Mouse (Mus musculus) monocyte, adult 5-6 weeks (primary cell): ENCODE data around the gene Ttll1. TPM values are rescaled to one million over a fixed set of nuclear protein-coding genes. Genes with fewer than 3 reads are reported as not detected.
A peak's percentile ranks its signal among the peaks of the same experiment; 100 is the strongest.
"Not testable (repeated sequence)": the region's sequence is repeated elsewhere in the genome, so short reads cannot be mapped to it uniquely, and the experiment has no call there.

ENCODE experiments used
- ATAC-seq: fragments of 153-309, 156-312 bp; replicated peaks from 2 replicates; pipeline ENCODE4 v1.8.0; 2017; ENCODE audit warnings: mild to moderate bottlenecking; ENCODE audit not compliant: low TSS enrichment, insufficient number of reproducible peaks, severe bottlenecking, poor library complexity, low FRiP score
- total RNA-seq: library from RNA; stranded (forward); fragments of 200-1000, 200-491, 200-594 nt; gene quantifications from 3 replicates; pipeline ENCODE4 v1.2.3, GENCODE M21; 2017

Ttll1 gene
- total RNA-seq, 1 experiment from 2014 or later = 5.0 TPM

GRCm38 (mm10) chr15:83464905-83465650 lies 45.6 kb downstream of the Ttll1 start:
- ATAC-seq = peak; percentile 11; the same call in 1 of the 2 replicates

DNA sequence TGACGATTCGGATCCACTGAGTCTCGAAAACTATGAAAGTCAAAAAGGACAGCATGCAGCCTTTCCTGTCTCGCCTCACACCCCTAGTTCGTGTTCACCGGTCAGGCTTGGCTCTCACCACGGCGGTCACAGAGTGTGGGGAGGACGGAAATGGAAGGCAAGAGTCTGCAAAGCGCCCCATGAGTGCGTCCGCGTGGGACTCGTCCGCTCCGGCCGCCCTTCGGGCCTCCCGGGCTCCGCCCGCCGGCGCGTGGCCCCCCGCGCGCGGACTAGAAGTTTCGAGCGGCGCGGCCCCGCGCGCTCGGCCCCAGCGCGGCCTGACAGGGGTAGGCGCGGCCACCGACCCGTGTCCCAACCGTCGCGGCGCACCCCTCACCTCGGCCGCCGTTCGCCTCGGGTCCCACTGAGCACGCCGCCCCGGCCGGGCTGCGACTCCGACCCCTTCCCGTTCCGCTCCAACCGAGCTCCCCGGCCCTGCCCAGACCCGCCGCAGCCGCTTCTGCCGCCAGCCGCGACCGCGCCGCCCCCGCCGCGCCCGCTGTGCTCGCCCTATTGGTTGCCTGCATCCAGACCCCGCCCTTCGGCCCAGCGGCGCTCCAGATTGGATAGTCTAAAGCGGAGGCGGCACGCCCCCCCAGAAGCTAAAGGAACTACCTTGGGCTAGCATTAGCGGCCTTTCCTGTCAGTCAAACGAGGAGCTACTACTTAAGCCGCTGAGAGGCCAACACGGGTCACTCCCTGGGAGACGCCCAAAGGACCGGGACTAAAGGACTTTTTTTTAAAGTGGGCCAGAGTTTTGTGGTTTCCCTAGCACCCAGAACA lies 46.4 kb downstream of the Ttll1 start, which contains the start of gene Pacsin2:
Pacsin2 (minus strand) TSS at position 524 of the 822 bp plus-strand sequence.
- peak; percentile 98 for ATAC-seq

- ATAC-seq = no peak; the same call in 1 of the 2 replicates
These were observed 47.2 kb downstream of the Ttll1 start for GRCm38 (mm10) chr15:83463369-83464082.

- ATAC-seq = not testable (repeated sequence)
These were observed 48.3 kb downstream of the Ttll1 start for GRCm38 (mm10) chr15:83462349-83462748.

GRCm38 (mm10) chr15:83460891-83461290 lies 49.8 kb downstream of the Ttll1 start:
- ATAC-seq = no peak

- no peak for ATAC-seq
These were observed 53.2 kb downstream of the Ttll1 start for GRCm38 (mm10) chr15:83457541-83457940.

- no peak for ATAC-seq
These were observed 55.1 kb downstream of the Ttll1 start for GRCm38 (mm10) chr15:83455637-83456036.

DNA sequence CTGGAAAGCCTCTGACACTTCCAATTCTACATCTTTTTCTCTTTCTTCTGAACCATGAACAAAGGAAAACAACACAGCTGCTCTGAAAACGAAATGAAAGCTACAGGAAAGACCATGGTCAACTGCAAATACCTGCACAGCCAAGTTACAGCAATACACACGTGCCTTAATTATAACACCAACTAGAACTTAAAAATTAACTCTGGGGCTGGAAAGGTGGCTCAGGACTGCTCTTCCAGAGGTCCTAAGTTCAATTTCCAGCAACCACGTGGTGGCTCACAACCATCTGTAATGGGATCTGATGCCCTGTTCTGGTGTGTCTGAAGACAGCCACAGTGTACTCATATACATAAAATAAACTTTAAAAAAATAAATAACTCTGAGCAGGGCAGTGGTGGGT lies 55.7 kb downstream of the Ttll1 start:
- no peak for ATAC-seq

GRCm38 (mm10) chr15:83454419-83454818 lies 56.3 kb downstream of the Ttll1 start:
- no peak for ATAC-seq

GRCm38 (mm10) chr15:83453879-83454278 lies 56.8 kb downstream of the Ttll1 start:
- no peak for ATAC-seq

GRCm38 (mm10) chr15:83452219-83452760 lies 58.4 kb downstream of the Ttll1 start:
- no peak for ATAC-seq

DNA sequence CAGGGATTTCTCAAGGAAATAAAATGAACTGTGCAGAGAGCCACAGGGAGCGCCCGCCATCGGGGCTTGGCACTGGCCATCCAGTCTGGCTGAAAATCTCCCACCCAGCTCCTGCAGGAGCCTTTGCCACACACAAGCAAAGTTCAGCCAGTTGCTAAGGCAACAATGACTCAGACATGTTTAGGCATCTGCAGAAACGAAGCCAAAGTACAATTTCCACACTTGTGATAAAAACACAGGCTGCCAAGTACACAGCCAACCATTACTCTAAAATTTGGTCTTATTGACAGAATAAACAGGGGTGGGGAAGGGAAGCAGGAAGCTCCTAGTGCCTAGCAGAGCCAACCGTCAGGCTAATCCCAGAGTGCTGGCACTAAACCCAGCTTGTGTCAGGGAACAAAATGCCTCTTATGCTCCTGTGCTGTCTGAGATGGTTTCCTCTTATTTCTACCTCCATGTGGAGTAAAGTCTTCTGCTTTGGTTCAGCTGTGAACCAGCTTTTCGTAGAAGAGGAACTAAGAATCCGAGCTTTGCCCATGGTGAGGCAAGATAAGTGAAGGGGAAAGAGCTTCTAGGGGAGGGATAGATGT lies 59.0 kb downstream of the Ttll1 start:
- peak; percentile 65 for ATAC-seq

GRCm38 (mm10) chr15:83450007-83450406 lies 60.7 kb downstream of the Ttll1 start:
- ATAC-seq = no peak

GRCm38 (mm10) chr15:83448646-83449045 lies 62.0 kb downstream of the Ttll1 start:
- ATAC-seq = no peak

- no peak for ATAC-seq
These were observed 62.7 kb downstream of the Ttll1 start for GRCm38 (mm10) chr15:83447791-83448544.

DNA sequence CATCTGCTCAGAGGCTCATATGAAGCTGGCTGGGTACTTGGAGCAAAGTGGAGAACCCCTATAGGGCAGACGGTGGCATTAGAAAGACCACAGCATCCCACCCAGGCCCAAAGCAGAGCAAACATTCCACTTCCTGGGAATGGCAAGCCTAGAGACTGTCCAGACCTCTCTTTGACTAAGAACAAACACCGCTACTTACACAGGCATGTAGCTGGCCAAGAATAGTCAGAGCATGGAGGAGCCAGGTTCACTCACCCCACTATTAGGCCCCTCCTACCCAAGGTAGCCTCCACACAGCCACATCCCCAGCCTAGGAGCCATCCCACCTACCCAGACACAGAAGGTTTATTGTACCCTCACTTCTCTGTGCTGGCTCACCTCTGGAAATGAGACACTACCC lies 64.8 kb downstream of the Ttll1 start:
- no peak for ATAC-seq

DNA sequence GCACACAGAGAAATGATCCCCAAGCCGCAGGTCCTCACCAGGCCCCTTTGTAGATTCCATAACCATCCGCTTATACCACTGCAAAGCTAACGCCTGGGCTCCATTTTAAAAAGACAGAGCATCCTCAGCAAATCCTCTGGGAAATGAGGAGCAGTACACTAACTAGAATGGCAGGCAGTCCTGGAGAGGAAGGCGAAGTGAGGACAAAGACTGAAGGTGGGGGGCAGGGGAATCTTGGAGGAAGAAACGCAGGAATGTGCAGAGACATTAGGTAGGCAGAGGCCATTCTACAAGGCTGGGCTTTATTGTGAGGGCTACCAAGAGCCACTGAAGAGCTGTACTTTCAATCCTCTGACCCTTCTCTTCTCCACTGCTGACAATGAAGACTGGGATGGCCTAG lies 65.3 kb downstream of the Ttll1 start:
- ATAC-seq = no peak

DNA sequence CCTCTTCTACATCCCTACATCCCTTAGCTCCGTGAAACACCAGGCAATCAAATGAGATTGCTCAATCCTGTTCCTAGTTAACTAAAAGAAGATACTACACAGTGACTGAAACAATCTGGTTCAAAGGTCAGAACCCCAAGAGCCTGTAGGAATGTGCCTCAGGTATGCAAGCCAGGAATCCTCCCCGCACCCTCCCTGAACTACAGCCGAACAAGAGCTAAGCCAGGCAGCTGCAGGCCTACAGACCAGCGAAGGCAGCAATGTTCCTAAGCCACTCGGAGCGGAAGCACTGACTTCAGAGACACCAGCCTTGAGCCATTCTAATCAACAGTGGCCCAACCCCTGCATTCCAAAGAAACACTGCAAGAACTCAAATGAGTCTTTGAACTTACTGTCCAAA lies 66.3 kb downstream of the Ttll1 start:
- no peak for ATAC-seq
